Mouse (Mus musculus) left cerebral cortex, adult 9 months (tissue): ENCODE measurements at regions not wholly inside any gene's neighbourhood (a gene's known extent, or its start where the extent isn't known, plus 50 kb on each side); places are given as distances from the start of the nearest gene placed in this dataset.
"Not testable (repeated sequence)": the region's sequence is repeated elsewhere in the genome, so short reads cannot be mapped to it uniquely, and the experiment has no call there.

Experiments
- DNase-seq, 2 experiments: peaks; one replicate each; pipeline ENCODE4 v3.0.0; 2022; ENCODE audit warnings: low spot score in 2 of 2

DNA sequence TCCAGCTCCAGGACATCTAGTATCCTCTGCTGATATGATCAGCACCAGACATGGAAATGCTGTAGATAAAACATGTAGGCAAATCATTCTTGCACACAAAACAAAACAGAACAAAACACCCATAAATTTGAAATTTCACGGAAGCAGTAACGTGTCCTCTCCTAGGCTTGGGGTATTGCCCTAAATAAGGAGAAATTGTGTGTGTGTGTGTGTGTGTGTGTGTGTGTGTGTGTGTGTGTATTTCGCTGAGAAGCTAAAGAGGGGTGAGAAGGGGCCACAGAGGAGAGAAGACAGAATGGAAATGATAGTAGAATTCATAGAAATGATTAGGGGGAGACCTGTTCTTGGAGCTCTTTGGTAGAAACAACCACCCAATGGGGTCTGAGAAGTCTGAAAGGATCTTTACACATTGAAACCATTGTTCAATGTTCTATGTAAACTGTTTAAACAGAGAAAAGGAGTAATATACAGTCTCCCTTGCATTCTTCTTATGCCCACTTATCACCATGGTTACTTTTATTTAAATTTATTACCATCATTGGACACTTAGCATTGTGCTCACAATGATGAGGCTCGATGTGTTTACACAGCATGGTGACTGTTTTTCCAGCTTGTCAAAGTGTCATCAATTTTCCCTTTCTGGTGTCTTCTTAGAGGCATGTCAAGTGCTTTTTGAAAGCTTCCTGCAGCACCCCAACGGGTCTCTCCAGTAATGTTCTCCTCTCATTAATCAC lies 317.3 kb upstream of the 4933412E24Rik start:
- no peak for DNase-seq

DNA sequence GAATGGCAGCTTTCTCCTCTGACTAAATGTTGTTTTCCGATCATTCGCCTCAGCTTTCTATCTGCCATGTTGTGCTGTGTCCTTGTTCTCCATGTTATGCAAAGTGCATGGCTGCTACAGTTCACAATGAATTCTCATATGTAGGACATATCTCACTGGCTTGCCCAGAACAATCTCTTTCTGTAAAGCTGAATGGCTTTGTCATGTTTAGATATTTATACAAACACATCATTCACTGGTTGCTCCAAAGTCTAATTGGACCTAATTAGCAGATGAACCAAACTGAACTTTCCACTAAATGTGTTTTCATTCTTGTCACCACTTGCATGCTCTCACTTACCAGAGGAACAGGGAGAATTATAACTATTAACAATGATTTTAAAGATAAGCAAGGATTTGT lies 301.2 kb upstream of the 4933412E24Rik start:
- no peak for DNase-seq

DNA sequence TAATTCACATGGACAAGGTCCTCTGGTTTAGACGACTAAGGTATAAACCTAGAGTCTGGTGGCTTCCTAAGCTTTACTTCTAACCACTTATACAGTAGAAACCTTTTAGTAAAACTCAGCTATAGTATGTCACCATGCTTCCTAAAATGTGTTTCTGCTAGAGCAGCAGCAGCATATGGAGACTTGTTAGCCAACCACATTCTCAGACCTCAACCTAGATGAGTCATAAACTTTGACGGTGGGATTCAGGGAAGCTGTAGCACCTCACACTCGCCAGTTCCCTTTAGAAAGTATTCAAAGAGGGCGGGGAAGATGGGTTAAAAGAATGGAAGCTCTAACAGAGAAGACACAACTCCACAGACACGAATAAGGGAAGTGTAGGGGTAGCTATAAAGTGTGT lies 298.8 kb upstream of the 4933412E24Rik start:
- no peak for DNase-seq

DNA sequence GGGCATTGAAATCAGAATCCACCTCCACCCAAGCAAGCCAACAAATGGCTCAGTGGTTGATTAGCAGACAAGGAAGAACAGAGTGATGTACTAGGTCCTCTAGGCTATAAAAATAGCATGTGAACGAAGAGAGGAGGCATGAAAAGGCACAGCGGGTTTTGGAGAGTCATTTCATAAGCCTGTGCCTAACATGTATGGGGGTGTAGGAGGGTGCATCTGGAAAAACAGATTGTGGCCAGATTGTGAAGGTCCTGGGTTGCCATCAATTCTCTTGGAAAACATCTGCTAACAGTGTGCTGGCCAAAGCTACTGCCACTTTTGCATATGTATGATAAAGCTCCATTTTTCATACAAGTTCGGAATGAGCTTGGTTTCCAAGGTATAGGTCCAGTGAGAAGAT lies 293.5 kb upstream of the 4933412E24Rik start:
- peak; percentile 40 to 79 for DNase-seq

DNA sequence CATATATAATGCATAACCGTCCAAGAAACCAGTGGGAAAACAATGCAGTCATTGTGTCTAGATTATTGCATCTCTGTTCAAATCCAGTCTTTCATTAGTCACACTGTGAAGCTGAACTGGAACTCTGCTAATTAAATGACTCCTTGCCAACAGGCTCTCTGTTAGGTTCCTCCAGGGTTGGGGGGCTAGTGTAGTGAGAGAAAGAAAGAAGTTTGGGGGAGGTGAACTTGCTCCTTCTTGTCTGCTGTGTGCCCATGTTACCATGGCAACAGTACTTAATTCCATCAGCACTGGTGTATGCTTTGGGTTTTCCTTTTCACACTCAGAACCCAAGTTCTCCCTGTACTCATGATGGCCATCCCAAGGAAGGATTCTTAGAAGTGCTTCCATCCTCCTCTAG lies 292.6 kb upstream of the 4933412E24Rik start:
- DNase-seq = no peak

DNA sequence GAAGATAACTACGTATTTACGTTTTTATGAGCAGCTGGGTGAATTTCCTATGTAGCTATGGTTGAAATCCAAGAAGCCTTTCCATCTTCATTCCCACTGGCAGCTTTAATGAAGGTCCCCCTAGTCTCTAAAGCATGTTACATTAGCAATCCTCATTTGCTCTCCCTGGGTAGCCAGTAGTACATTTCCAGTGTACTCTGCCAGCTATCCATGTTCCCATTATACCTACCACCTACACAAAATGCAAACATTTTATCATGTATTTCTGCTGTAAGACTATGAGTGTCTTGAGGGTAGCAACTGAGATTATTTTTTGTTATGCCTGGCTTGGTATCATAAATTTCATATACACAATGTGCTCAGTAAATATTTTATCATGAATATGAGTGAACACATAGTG lies 291.7 kb upstream of the 4933412E24Rik start:
- peak in 1 of 2 experiments; percentile 5 for DNase-seq

- no peak for DNase-seq
Measured at GRCm38 (mm10) chr15:60303501-60303900, 287.1 kb upstream of the 4933412E24Rik start.

DNA sequence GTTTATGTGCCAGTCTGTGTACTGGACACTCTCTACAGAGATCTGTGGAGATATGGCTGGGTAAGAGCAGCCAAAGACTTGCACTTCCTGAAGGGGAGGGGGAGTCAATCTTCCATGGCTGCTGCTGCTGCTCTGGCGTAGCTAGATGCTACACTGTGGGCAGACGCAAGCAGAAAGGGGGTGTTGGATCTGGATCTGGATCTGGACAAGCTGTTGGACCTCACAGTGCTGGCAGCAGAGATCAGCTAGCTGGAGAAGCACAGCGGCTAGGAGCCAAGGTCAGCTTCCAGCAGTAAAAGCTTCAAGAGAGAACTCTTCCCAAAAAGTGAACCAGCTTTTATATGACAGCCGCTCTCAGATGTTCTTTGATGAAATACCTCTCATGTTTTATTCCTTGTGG lies 285.5 kb upstream of the 4933412E24Rik start:
- DNase-seq = no peak

GRCm38 (mm10) chr15:60285321-60285720 lies 268.9 kb upstream of the 4933412E24Rik start:
- no peak for DNase-seq

DNA sequence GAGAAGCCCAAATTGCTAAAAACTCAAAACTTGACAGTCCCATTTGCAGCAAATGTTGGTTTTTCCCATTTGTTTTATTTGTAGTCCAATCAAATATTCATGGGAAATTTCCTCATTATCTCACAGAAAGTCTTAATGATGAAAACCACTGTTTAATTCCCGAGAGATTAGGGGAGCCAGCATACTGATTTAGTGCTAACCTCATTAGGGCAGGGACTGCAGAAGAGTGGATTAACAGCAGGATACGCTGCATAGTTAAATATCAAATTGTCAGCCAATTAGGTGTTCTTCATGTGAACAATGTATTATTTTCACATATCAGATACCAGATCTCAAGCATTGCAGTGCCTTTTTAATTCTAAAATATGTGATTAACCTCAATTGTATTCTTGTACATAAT lies 264.0 kb upstream of the 4933412E24Rik start:
- DNase-seq = no peak

DNA sequence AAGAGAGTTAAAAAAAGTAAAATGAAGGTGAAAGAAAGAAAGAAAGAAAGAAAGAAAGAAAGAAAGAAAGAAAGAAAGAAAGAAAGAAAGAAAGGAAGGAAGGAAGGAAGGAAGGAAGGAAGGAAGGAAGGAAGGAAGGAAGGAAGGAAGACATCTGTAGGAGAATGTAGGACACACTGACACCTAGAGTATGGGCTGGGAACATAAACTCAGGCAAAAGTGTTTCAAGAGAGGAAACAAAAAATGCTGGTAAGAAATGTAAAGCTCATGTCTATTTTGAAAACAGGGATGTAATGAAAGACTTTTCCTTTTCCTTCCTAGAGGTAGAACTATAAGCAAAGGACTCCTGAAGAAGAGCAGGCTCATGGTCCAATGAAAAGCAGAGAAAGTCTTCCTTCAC lies 237.2 kb upstream of the 4933412E24Rik start:
- DNase-seq = not testable (repeated sequence)

GRCm38 (mm10) chr15:60226335-60226938 lies 210.0 kb upstream of the 4933412E24Rik start:
- DNase-seq = no peak

DNA sequence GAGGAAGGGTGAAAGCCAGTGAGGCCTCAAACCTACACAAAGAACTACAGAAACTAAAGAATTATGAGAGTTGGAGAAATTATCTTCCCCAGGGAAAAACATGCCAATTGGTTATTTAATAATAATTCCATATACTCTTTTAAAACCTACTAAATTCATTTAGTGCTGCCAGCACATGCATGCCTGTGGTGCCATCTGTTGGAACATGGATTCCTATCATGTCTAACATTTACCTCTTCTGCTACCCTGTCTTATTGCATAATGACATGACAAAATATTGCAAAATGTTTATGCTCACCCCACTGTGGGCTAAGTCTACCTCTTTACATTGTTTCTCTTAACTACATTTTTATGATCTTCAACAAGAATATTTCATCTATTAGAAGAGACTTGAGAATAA lies 178.7 kb upstream of the 4933412E24Rik start:
- DNase-seq = no peak

DNA sequence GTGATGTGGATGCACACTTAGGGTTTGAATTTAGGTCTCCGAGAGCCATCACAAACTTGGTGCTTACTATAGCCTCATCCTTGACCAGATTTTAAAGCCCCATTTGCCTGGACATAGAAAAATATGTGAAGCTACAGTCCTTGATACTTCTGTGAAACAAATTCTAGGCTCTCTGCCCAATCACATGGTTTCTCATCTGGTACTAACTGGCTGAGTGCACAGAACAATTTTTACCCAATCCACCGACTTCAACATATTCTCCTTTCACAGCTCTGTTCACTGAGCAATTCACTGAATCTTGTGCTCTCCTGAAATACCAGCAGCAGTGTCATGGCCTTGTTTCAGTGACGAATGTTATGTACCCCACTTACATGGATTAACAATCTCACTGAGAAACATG lies 176.7 kb upstream of the 4933412E24Rik start:
- no peak for DNase-seq

DNA sequence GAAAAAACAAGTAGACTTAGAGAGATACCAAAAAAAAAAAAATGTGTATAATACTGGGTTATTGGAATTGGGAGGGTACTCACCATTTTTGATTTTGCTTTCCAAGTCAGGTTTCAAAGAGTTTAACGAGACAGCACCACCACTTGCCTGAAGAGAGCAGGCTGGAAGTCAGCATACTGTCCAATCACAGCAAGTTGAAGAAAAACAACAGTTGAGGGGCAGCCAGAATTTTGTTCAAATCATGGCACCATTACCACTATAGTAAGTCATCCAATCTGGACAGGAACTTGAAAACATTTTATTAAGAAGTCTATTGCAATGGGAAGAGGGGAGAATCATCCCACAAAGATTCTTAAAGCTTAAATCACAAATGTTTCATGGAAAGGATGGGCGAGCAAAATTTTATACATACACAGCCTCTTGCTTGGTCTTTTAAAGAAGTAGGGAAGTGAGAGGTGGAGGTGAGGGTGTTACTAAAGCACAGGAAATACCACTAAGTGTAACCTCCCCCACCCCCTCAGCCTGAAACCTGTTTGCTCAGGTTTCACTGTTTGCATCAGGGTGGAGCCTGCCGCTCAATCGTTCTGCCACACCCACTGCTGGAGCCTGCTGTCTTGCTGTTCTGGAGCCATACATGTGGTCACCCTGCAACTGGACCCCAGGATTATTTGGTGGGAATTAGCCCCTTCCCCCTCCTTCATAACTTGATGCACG lies 170.7 kb upstream of the 4933412E24Rik start:
- DNase-seq = no peak

GRCm38 (mm10) chr15:60141554-60142070 lies 125.2 kb upstream of the 4933412E24Rik start:
- peak in 1 of 2 experiments; percentile 6 for DNase-seq

- DNase-seq = no peak
Measured at GRCm38 (mm10) chr15:60136671-60137070, 120.3 kb upstream of the 4933412E24Rik start.

- DNase-seq = no peak
Measured at GRCm38 (mm10) chr15:60134515-60134914, 118.1 kb upstream of the 4933412E24Rik start.

DNA sequence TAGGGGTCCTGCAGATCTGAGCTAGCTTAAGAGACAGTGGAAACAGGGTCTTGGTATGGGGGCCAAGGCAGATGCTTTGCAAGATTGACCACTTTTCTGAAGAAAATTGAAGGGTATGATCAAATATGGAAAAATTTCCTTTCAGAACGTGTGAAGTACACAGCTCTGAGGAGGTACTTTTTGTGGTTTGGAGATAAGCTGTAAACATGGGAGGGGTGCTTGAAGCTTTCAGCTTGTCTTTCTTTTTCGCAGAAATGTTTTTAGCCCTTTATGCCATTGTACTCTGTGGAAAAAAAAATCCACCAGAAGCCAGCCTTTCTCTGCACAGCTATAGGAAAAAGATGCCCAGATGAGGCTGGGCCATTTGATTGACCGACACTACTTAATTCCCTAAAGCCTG lies 116.3 kb upstream of the 4933412E24Rik start:
- DNase-seq = no peak

DNA sequence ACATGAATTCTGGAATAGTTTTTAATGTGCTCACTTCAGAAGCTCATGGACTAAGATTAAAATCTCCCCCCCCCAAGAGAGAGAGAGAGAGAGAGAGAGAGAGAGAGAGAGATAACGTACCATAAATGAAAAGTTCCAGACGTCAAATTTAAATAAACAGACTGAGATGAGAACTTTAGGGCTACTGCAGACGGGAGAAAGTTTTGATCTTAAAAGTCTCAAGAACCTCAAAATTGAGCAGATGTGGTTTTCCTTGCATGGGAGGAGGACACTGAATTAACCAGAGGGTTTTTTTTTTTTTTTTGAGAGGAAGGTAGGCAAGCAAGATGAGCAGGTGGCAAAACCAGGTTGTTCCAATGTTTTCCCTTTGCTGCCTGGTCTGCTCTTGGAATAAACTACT lies 108.0 kb upstream of the 4933412E24Rik start:
- DNase-seq = no peak

DNA sequence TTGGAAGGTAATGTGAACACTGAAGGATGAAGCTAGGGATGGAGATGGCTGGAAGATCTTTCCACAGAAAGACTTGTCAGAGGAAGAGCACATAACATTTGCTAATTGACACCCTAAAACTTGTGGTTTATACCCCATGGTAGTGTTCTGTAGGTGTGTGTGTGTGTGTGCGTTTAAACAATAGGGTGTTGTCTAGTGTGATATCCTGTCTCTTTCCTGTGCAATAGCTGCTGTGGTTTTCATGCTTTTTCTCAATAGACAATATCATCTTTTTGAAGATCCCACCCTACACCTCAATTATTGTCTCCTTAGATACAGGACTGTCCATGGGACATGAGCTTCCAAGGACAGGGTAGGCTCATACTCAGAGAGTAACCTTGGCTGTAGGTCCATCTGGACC lies 103.5 kb upstream of the 4933412E24Rik start:
- no peak for DNase-seq

DNA sequence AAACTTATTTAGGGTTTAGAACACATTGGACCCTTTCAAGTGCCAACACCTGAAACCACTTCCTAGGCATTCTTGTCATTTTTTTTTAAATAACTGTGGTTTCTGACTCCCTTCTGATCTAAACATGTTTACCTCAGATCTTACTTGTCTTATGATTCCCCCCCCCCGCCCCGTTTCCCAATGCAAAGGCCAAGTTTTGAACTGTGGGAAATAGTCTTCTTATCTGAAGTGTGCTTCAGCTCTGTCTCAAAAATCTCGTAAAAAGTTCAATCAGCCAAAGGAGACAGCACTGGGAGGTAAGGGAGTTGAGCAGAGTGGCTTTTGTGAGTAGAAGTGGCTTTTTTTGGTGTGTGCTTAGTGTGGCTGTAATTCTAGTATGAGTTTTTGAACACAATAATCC lies 95.5 kb upstream of the 4933412E24Rik start:
- DNase-seq = no peak

GRCm38 (mm10) chr15:60111046-60111445 lies 94.6 kb upstream of the 4933412E24Rik start:
- DNase-seq = no peak
